Mouse (Mus musculus) cortical plate, adult 2 months (tissue): Measurements from ENCODE around the gene Trnau1ap.
A peak's percentile ranks its signal among the peaks of the same experiment; 100 is the strongest.

ENCODE experiments used
- CTCF ChIP-seq: fragments of 200-500 bp; IDR thresholded peaks from 2 replicates; pipeline ENCODE4 v1.5.1; 2011; ENCODE audit warnings: mild to moderate bottlenecking, control low read depth, low read length; ENCODE audit not compliant: insufficient read depth; ENCODE audit errors: extremely low read depth
- POLR2A ChIP-seq: fragments of 200-500 bp; IDR thresholded peaks from 2 replicates; pipeline ENCODE4 v1.6.1; 2011; ENCODE audit warnings: mild to moderate bottlenecking, low read length, control low read depth; ENCODE audit not compliant: insufficient read depth; ENCODE audit errors: extremely low read depth

DNA sequence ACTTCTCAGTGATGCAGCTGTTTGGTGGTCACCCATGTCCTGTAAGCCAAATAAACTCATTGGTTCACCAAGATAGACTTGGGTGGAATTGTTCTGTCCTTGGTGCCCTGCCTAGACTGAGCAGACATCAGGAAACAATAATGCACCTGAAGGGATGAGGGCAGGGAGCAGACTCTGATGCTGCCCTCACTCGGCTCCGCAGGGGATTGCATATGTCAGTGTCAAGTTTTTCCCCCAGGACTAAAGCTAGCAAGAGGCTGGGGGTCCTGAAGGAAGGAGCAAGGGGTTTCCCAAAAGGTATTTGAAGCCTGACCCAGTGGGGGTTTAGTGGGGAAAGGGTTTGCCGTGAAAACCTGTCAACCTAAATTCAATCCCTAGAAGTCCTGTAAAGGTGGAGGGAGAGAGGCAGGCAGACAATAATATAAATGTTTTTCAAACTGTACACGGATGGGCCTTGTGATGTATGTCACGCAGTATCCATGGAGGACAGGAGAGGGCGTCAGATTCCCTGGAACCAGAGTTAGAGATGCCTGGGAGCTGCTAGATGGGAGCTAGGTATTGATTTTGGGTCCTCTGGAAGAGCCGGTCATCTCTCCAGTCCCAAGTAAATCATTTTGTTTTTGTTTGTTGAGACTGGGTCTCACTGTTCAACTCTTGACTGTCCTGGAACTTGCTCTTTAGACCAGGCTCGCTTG is 33.5 kb downstream of the Trnau1ap start:
- TF ChIP-seq POLR2A (no peak), CTCF (0 out of 2 replicates have a peak, but pooled peaks have one; percentile 11)
